Comparison of ENCODE assay signal across 13 mouse cellular contexts in genomic region chr14:21813847-21814246, GRCm38 (mm10). TPM values are rescaled to one million over a fixed set of nuclear protein-coding genes. Genes with fewer than 3 reads are reported as not detected.
DNase-seq lines count a peak whose midpoint lies in the region; ATAC-seq and TF ChIP-seq lines count a peak whose summit lies in the region.
"Had no signal": no experiment of that assay in that cellular context is flagged by ENCODE, and none has a peak within 500 bp of the region (broad histone marks: within the 10 kb centered on the region; RNA-seq: fewer than 3 reads in every experiment).

No protein-coding gene starts in this region.

- H3K9ac ChIP-seq in liver, postnatal 0 days (replicated peaks), result no peak overlapping the region
- H3K9ac ChIP-seq: embryonic facial prominence, embryonic 13.5 days; forebrain, embryonic 13.5 days; lung, embryonic 15.5 days had no signal

- CTCF ChIA-PET in Patski (lab: Charles Lee), result interaction anchor here (1.3 kb wide), 1 partner anchor 11 kb away, joined by 3 read pairs; the partner anchor contains the start of gene Vdac2

- H3K4me2 ChIP-seq in liver, postnatal 0 days (ENCODE audit: low read depth, low read length), result no peak overlapping the region
- H3K4me2 ChIP-seq: embryonic facial prominence, embryonic 13.5 days; forebrain, embryonic 13.5 days; lung, embryonic 15.5 days had no signal

- TF ChIP-seq EP300 in liver, postnatal 0 days (IDR thresholded peaks at IDR 0.05; ENCODE audit: low read depth), result no peak

- 67% methylated on average over 3 of the region's 3 CpGs for WGBS in liver, postnatal 0 days (ENCODE audit: insufficient replicate concordance)
- WGBS in hindbrain, embryonic 10.5 days, result 85% methylated on average over 3 of the region's 3 CpGs

- peak; percentile 35 to 50 for DNase-seq in kidney, postnatal 25 days
- no peak for DNase-seq in kidney, postnatal 10 days
- DNase-seq in A20 (ENCODE audit: low read depth, low spot score) (peak; percentile 16), Patski (ENCODE audit: low read depth, low spot score) (no peak)
- DNase-seq in liver, postnatal 0 days, result no peak
- no peak for DNase-seq in hindbrain, embryonic 10.5 days (ENCODE audit: low spot score)
- no peak for DNase-seq in cerebellum, adult 8-10 months
- DNase-seq: cerebellum, postnatal 10 days; gastrocnemius, postnatal 14 days; heart, postnatal 4 days had no signal

- H3K4me1 ChIP-seq in liver, postnatal 0 days (ENCODE audit: insufficient read depth), result peaks cover 8% of the 10 kb centered on the region
- H3K4me1 ChIP-seq in hindbrain, embryonic 10.5 days (replicated peaks), result no peaks in the 10 kb centered on the region
- H3K4me1 ChIP-seq: embryonic facial prominence, embryonic 13.5 days; forebrain, embryonic 13.5 days had no signal

- no peaks in the 10 kb centered on the region for H3K27me3 ChIP-seq in Patski
- H3K27me3 ChIP-seq in liver, postnatal 0 days (ENCODE audit: insufficient read depth, low read length), result no peaks in the 10 kb centered on the region
- no peaks in the 10 kb centered on the region for H3K27me3 ChIP-seq in hindbrain, embryonic 10.5 days (ENCODE audit: insufficient read depth, poor library complexity, severe bottlenecking)
- H3K27me3 ChIP-seq: embryonic facial prominence, embryonic 13.5 days; forebrain, embryonic 13.5 days; lung, embryonic 15.5 days had no signal

- H3K27ac ChIP-seq in liver, postnatal 0 days (ENCODE audit: low read depth), result peak overlapping the region; percentile 60
- H3K27ac ChIP-seq in hindbrain, embryonic 10.5 days, result no peak overlapping the region
- H3K27ac ChIP-seq: embryonic facial prominence, embryonic 13.5 days; forebrain, embryonic 13.5 days had no signal

- H3K9me3 ChIP-seq in liver, postnatal 0 days (ENCODE audit: low read length), result no peaks in the 10 kb centered on the region
- no peaks in the 10 kb centered on the region for H3K9me3 ChIP-seq in hindbrain, embryonic 10.5 days
- H3K9me3 ChIP-seq: embryonic facial prominence, embryonic 13.5 days; forebrain, embryonic 13.5 days; lung, embryonic 15.5 days had no signal

- peak; percentile 21 for ATAC-seq in Patski
- no peak for ATAC-seq in liver, postnatal 0 days
- ATAC-seq: forebrain, embryonic 13.5 days had no signal

- no peak for TF ChIP-seq CTCF in Patski (IDR thresholded peaks at IDR 0.05)
- no peak for TF ChIP-seq CTCF in liver, postnatal 0 days (IDR thresholded peaks at IDR 0.05; ENCODE audit: low read depth)

- H3K36me3 ChIP-seq in liver, postnatal 0 days (replicated peaks; ENCODE audit: insufficient read depth, low read length), result no peaks in the 10 kb centered on the region
- H3K36me3 ChIP-seq in hindbrain, embryonic 10.5 days, result no peaks in the 10 kb centered on the region
- H3K36me3 ChIP-seq: embryonic facial prominence, embryonic 13.5 days; lung, embryonic 15.5 days had no signal

- POLR2A ChIA-PET in Patski (lab: Charles Lee), result no interaction called here

- in situ Hi-C loops in Patski (cut with MboI; ENCODE audit: low pct_unique_long_range_greater_than_20kb), result loop anchor here (5.0 kb wide), 1 partner anchor 33 kb away; the partner anchor contains the start of gene Comtd1

- H3K4me3 ChIP-seq in liver, postnatal 0 days (ENCODE audit: low read depth, low read length), result no peak overlapping the region
- no peak overlapping the region for H3K4me3 ChIP-seq in hindbrain, embryonic 10.5 days
- H3K4me3 ChIP-seq: embryonic facial prominence, embryonic 13.5 days; forebrain, embryonic 13.5 days; lung, embryonic 15.5 days had no signal

RNA-seq across cellular contexts. Expression of gene Vdac2, which starts 11.2 kb away (rescaled TPM):
- 530 TPM for polyA plus RNA-seq in Patski (2021)
- polyA plus RNA-seq in liver, postnatal 0 days (2015; fragmentation: Nextera tagmentation; extraction: Ambion mirVana), result 128 and 129 TPM in 2 replicates
- 293 and 296 TPM in 2 replicates for polyA plus RNA-seq in hindbrain, embryonic 10.5 days (2016; fragmentation: Nextera tagmentation; extraction: Ambion mirVana)

RNA-seq across cellular contexts. Expression of gene Comtd1, which starts 34.9 kb away (rescaled TPM):
- polyA plus RNA-seq in Patski (2021), result 87.0 TPM
- 14.2 TPM in 2 replicates for polyA plus RNA-seq in liver, postnatal 0 days (2015; fragmentation: Nextera tagmentation; extraction: Ambion mirVana)
- polyA plus RNA-seq in hindbrain, embryonic 10.5 days (2016; fragmentation: Nextera tagmentation; extraction: Ambion mirVana), result 15.7 and 16.8 TPM in 2 replicates

Comparison
In these comparisons a context has a peak if more than half of its experiments do, and no peak if none do; other contexts are left out.
1. DNase-seq: peak in kidney, postnatal 25 days (2 of 2) and A20 (single experiment); none in kidney, postnatal 10 days (single experiment), Patski (single experiment), liver, postnatal 0 days (single experiment), hindbrain, embryonic 10.5 days (single experiment) and cerebellum, adult 8-10 months (single experiment).